Mouse (Mus musculus) bone marrow, adult 2 months (tissue): Measurements from ENCODE around the gene Cmklr1.

Experiments used
- CTCF ChIP-seq: fragments of 200-500 bp; IDR thresholded peaks from 2 replicates; pipeline ENCODE4 v1.5.1; 2011; ENCODE audit warnings: low read length, control low read depth; ENCODE audit not compliant: control insufficient read depth, insufficient read depth
- POLR2A ChIP-seq: fragments of 200-500 bp; IDR thresholded peaks from 2 replicates; pipeline ENCODE4 v1.6.1; 2011; ENCODE audit warnings: low read depth, mild to moderate bottlenecking, control low read depth, low read length, borderline replicate concordance; ENCODE audit not compliant: control insufficient read depth

- no peak for TF ChIP-seq CTCF
- no peak for TF ChIP-seq POLR2A
These were observed 37.3 kb upstream of the Cmklr1 start for GRCm38 (mm10) chr5:113687514-113687913.
